Mouse (Mus musculus) ES-Bruce4 (cell line): ENCODE results near the gene Lgals2.

Source experiments
- CTCF ChIP-seq: IDR thresholded peaks from one replicate; pipeline ENCODE4 v1.8.1; 2011; ENCODE audit warnings: low read depth, low read length
- EP300 ChIP-seq: IDR thresholded peaks from 2 replicates; pipeline ENCODE4 v1.6.1; 2011; ENCODE audit warnings: low read depth, low read length; ENCODE audit not compliant: insufficient read depth
- POLR2A ChIP-seq: IDR thresholded peaks from one replicate; pipeline ENCODE4 v1.8.1; 2011; ENCODE audit warnings: low read length; ENCODE audit not compliant: insufficient read depth

- TF ChIP-seq POLR2A, result no peak
- no peak for TF ChIP-seq CTCF
- TF ChIP-seq EP300, result 0 out of 2 replicates have a peak, but pooled peaks have one; percentile 6
These were observed 15.6 kb downstream of the Lgals2 start for GRCm38 (mm10) chr15:78839744-78840143.
